Mouse (Mus musculus): Measurements from ENCODE around the gene Endod1.
A peak's percentile ranks its signal among the peaks of the same experiment; 100 is the strongest.

Gene Endod1

DNA sequence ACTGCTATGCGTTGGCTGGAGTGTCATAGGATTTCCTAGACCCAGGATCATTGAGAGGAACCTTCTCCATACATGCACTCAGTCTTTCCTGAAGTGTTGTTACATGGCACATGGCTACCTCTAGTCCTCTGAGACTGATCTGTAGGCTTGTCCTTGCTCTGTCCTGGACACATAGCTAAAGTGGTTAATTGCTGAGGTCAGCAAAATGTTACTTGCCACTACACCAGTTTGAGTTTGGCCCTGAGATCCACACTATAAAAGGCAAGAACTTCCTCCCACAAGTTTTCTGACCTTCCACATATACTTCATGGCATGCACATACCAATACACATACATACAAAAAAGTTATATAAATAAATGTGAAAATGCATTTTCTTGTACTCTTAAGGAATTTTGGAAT lies 64.7 kb downstream of the Endod1 start:
- DNase-seq (ENCODE audit: low spot score in 2 of 2): no peak

DNA sequence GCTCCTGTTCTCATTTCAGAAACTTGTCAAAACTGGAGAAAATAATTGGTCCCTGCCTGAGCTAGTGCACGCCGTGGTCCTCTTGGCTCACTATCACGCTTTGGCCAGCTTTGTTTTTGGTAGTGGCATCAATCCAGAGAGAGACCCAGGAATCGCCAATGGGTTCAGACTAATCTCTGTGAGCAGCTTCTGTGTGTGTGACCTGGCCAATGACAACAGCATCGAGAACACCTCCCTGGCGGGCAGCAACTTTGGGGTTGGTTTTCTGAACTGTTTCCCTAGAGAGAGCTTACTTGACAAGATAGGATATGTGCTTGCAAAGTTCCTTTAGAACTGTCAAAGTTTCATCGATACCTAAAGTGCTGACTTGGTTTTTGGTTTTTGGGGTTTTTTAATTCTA lies 66.8 kb downstream of the Endod1 start:
- no peak for DNase-seq (ENCODE audit: low spot score in 2 of 2)

DNA sequence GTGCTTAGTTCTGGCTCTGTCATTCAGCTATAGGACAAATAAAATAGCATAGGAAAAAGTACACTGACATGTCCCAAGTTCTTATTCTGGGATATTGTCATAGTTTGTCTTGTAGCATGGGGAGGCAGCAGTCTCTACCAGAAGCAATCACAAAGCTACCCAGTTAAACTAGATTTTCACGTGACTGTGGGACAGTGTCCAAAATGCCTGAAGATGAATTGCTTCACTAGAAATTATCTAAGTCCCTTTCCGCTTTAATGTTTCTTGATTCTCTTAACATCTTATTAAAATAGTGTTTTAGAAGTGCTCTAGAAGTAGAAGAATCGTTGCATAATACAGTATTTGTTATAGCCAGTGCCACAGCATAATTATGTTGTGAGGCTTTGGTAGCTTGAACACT lies 67.3 kb downstream of the Endod1 start:
- no peak for DNase-seq (ENCODE audit: low spot score in 2 of 2)

DNA sequence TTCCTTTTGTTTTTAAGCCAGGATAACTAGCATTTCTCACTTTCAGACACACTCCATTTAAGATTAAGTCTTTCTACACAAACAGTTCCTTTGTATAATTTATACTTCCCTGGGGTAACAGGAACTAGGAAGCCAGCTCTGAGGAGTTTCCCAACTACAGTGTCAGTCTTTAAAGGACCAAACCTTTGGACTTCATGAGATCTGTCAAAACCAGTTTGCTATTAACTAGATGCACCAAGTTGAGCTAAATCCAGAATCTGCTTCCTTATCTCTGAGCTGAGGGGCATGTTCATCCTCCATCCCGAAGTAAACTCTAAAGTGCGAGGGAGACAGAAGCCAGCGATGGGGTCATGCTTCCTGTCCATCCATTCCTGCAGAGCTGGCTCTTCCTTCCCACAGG lies 74.0 kb downstream of the Endod1 start:
- DNase-seq (ENCODE audit: low spot score in 2 of 2): no peak

DNA sequence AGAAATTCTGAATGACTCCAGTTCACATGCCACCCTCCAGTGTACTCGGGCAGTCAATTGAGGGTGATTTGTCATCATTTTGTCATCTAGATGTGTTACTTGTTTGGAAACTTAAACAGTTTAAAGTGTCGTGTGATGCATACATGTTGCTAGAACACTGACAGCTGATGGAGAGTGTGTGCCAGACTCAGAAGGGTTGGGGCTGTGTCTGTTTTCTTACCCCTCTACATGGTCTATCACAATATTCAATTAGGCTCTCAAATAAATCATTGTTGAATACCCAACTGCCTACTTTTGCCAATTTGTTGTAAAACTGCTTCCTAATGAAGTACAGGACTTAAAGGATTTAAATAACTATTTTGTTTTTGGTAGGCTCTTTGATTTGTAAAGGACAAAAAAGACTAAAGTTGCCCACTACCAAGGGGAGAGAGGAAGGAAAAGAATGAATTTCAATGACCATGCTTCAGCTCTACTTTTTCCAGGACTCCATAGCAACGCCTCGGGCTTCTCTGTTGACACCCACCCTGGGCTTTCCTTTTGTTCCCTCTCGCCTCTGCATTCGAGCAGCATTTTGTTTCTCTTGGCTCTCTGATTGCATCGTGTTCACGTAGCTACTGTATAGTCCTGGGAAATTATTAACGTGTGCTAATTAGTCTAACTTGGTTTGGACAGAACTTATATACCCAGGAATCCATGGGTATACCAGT lies 76.9 kb downstream of the Endod1 start:
- DNase-seq (ENCODE audit: low spot score in 2 of 2): peak in 1 of 2 experiments; percentile 36

Data from right cerebral cortex, postnatal 10 days (tissue).